Mouse (Mus musculus): ENCODE measurements around the gene Olfr112. TPM values are rescaled to one million over a fixed set of nuclear protein-coding genes. Genes with fewer than 3 reads are reported as not detected.
"Not testable (repeated sequence)": the region's sequence is repeated elsewhere in the genome, so short reads cannot be mapped to it uniquely, and the experiment has no call there.

The Olfr112 gene
- total and polyA plus RNA-seq, 3 experiments = not detected

- TF ChIP-seq SMC3 (IDR thresholded peaks at IDR 0.05; ENCODE audit: low read depth, low read length) (no peak), CTCF (IDR thresholded peaks at IDR 0.05 in 2 of 3, conservative IDR thresholded peaks at IDR 0.05 in 1 of 3; ENCODE audit: control insufficient read depth in 1 of 3, insufficient read depth in 1 of 3, low read depth in 2 of 3, low read length in 3 of 3, poor library complexity in 1 of 3, severe bottlenecking in 1 of 3) (no peak), USF1 (IDR thresholded peaks at IDR 0.05; ENCODE audit: low read depth, low read length) (no peak)
- no peaks in the 10 kb centered on the region for H3K9me3 ChIP-seq (replicated peaks; ENCODE audit: insufficient read depth, low read length)
- H3K4me3 ChIP-seq (ENCODE audit: control insufficient read depth in 1 of 2, insufficient read depth in 1 of 2, low read depth in 2 of 2, low read length in 2 of 2) = no peak overlapping the region
- H3K9ac ChIP-seq (ENCODE audit: control insufficient read depth, low read depth, low read length, poor library complexity, severe bottlenecking) = no peak overlapping the region
- H3K79me2 ChIP-seq (ENCODE audit: control insufficient read depth, insufficient read depth, low read length, poor library complexity) = no peaks in the 10 kb centered on the region
- H3K27me3 ChIP-seq (ENCODE audit: control insufficient read depth in 1 of 2, insufficient read depth in 2 of 2, low read length in 2 of 2) = no peaks in the 10 kb centered on the region
- peaks cover 0 to 1% of the 10 kb centered on the region in 2 experiments; a peak in 1 of 4 replicates for H3K4me1 ChIP-seq (ENCODE audit: control insufficient read depth in 1 of 2, insufficient read depth in 2 of 2, low read length in 2 of 2)
- H3K27ac ChIP-seq (ENCODE audit: control insufficient read depth, low read depth, low read length) = no peak overlapping the region
- DNase-seq (ENCODE audit: low read depth, low spot score) = no peak
- H3K36me3 ChIP-seq (ENCODE audit: control insufficient read depth in 1 of 2, insufficient read depth in 2 of 2, low read length in 2 of 2) = peaks cover 0 to 3% of the 10 kb centered on the region in 2 experiments; a peak in 1 of 4 replicates
Observed at GRCm38 (mm10) chr17:37543800-37544435, 25.3 kb downstream of the Olfr112 start.

GRCm38 (mm10) chr17:37541454-37542119 is 27.7 kb downstream of the Olfr112 start:
- H3K79me2 ChIP-seq (ENCODE audit: control insufficient read depth, insufficient read depth, low read length, poor library complexity) = no peaks in the 10 kb centered on the region
- H3K4me1 ChIP-seq (ENCODE audit: control insufficient read depth in 1 of 2, insufficient read depth in 2 of 2, low read length in 2 of 2) = no peaks in the 10 kb centered on the region; a peak in 1 of 4 replicates
- no peaks in the 10 kb centered on the region for H3K27me3 ChIP-seq (ENCODE audit: control insufficient read depth in 1 of 2, insufficient read depth in 2 of 2, low read length in 2 of 2)
- no peak overlapping the region for H3K9ac ChIP-seq (ENCODE audit: control insufficient read depth, low read depth, low read length, poor library complexity, severe bottlenecking)
- TF ChIP-seq HCFC1 (IDR thresholded peaks at IDR 0.05; ENCODE audit: low read depth, low read length) (no peak), MXI1 (IDR thresholded peaks at IDR 0.05; ENCODE audit: low read depth, low read length) (no peak), POLR2A (IDR thresholded peaks at IDR 0.05; ENCODE audit: control insufficient read depth in 1 of 2, insufficient read depth in 1 of 2, low read depth in 1 of 2, low read length in 2 of 2, poor library complexity in 1 of 2) (no peak), MYB (IDR thresholded peaks at IDR 0.05; ENCODE audit: low read depth, low read length) (no peak)
- no peak overlapping the region for H3K4me3 ChIP-seq (ENCODE audit: control insufficient read depth in 1 of 2, insufficient read depth in 1 of 2, low read depth in 2 of 2, low read length in 2 of 2)
- no peaks in the 10 kb centered on the region for H3K9me3 ChIP-seq (replicated peaks; ENCODE audit: insufficient read depth, low read length)
- DNase-seq (ENCODE audit: low read depth, low spot score) = no peak
- H3K27ac ChIP-seq (ENCODE audit: control insufficient read depth, low read depth, low read length) = no peak overlapping the region
- H3K36me3 ChIP-seq (ENCODE audit: control insufficient read depth in 1 of 2, insufficient read depth in 2 of 2, low read length in 2 of 2) = no peaks in the 10 kb centered on the region

- H3K27me3 ChIP-seq (ENCODE audit: control insufficient read depth in 1 of 2, insufficient read depth in 2 of 2, low read length in 2 of 2); DNase-seq (ENCODE audit: low read depth, low spot score); H3K9me3 ChIP-seq (replicated peaks; ENCODE audit: insufficient read depth, low read length); H3K27ac ChIP-seq (ENCODE audit: control insufficient read depth, low read depth, low read length); H3K79me2 ChIP-seq (ENCODE audit: control insufficient read depth, insufficient read depth, low read length, poor library complexity); H3K9ac ChIP-seq (ENCODE audit: control insufficient read depth, low read depth, low read length, poor library complexity, severe bottlenecking); H3K36me3 ChIP-seq (ENCODE audit: control insufficient read depth in 1 of 2, insufficient read depth in 2 of 2, low read length in 2 of 2); H3K4me3 ChIP-seq (ENCODE audit: control insufficient read depth in 1 of 2, insufficient read depth in 1 of 2, low read depth in 2 of 2, low read length in 2 of 2); H3K4me1 ChIP-seq (ENCODE audit: control insufficient read depth in 1 of 2, insufficient read depth in 2 of 2, low read length in 2 of 2): not testable (repeated sequence)
Observed at GRCm38 (mm10) chr17:37538416-37538815, 30.8 kb downstream of the Olfr112 start.

- no peak for DNase-seq (ENCODE audit: low read depth, low spot score)
- Histone ChIP-seq H3K36me3 (ENCODE audit: control insufficient read depth in 1 of 2, insufficient read depth in 2 of 2, low read length in 2 of 2) (no peaks in the 10 kb centered on the region), H3K27me3 (ENCODE audit: control insufficient read depth in 1 of 2, insufficient read depth in 2 of 2, low read length in 2 of 2) (no peaks in the 10 kb centered on the region), H3K4me3 (ENCODE audit: control insufficient read depth in 1 of 2, insufficient read depth in 1 of 2, low read depth in 2 of 2, low read length in 2 of 2) (no peak overlapping the region), H3K4me1 (ENCODE audit: control insufficient read depth in 1 of 2, insufficient read depth in 2 of 2, low read length in 2 of 2) (no peaks in the 10 kb centered on the region; a peak in 1 of 4 replicates), H3K79me2 (ENCODE audit: control insufficient read depth, insufficient read depth, low read length, poor library complexity) (no peaks in the 10 kb centered on the region), H3K9ac (ENCODE audit: control insufficient read depth, low read depth, low read length, poor library complexity, severe bottlenecking) (no peak overlapping the region), H3K27ac (ENCODE audit: control insufficient read depth, low read depth, low read length) (no peak overlapping the region), H3K9me3 (replicated peaks; ENCODE audit: insufficient read depth, low read length) (no peaks in the 10 kb centered on the region)
- TF ChIP-seq POLR2AphosphoS2 (IDR thresholded peaks at IDR 0.05; ENCODE audit: low read length) (no peak), USF2 (IDR thresholded peaks at IDR 0.05; ENCODE audit: borderline replicate concordance in 1 of 2, insufficient read depth in 1 of 2, low read depth in 1 of 2, low read length in 2 of 2) (no peak), MAZ (IDR thresholded peaks at IDR 0.05; ENCODE audit: low read depth, low read length) (no peak), GATA1 (IDR thresholded peaks at IDR 0.05; ENCODE audit: low read depth, low read length) (no peak), USF1 (IDR thresholded peaks at IDR 0.05; ENCODE audit: low read depth, low read length) (no peak), ZC3H11A (IDR thresholded peaks at IDR 0.05; ENCODE audit: low read depth, low read length) (no peak), MEF2A (IDR thresholded peaks at IDR 0.05; ENCODE audit: extremely low read depth, insufficient replicate concordance, low read depth, low read length, poor library complexity, severe bottlenecking) (no peak), HCFC1 (IDR thresholded peaks at IDR 0.05; ENCODE audit: low read depth, low read length) (no peak), NRF1 (IDR thresholded peaks at IDR 0.05; ENCODE audit: insufficient read depth, low read depth, low read length, poor library complexity, severe bottlenecking) (no peak), UBTF (IDR thresholded peaks at IDR 0.05; ENCODE audit: borderline replicate concordance, insufficient read depth, low read depth, low read length) (no peak), GABPA (IDR thresholded peaks at IDR 0.05; ENCODE audit: low read depth, low read length) (no peak), NELFE (IDR thresholded peaks at IDR 0.05; ENCODE audit: low read depth, low read length) (no peak), POLR2AphosphoS5 (IDR thresholded peaks at IDR 0.05; ENCODE audit: borderline replicate concordance, low read depth, low read length) (no peak)
Observed at GRCm38 (mm10) chr17:37535173-37535572, 34.1 kb downstream of the Olfr112 start.

Measured in MEL (cell line).